Mouse (Mus musculus): ENCODE results near the gene Slc25a1. TPM values are rescaled to one million over a fixed set of nuclear protein-coding genes. Genes with fewer than 3 reads are reported as not detected.
"Not testable (repeated sequence)": the region's sequence is repeated elsewhere in the genome, so short reads cannot be mapped to it uniquely, and the experiment has no call there.

Slc25a1 gene
- total and polyA plus RNA-seq, 3 experiments, result 113 to 141 (median 134) TPM

DNA sequence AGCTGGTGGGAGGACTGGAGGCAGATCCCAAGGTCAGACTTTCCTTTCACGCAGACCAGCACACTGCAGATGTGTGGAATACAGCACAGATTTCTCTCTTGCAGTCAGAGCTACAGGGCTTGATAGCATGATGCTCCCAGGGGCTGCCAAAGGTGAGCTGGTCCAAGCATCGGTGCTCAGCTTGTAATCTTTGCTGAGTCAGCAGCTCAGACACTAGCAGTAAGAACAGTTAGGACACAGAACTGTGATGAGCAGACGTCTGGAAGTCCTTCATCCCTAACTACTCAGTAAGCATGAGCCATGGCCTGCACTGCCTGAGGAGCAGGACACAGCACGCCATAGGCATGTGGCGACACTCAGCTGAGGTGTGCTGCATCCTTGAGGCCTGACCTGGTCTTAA, 43.8 kb upstream of the Slc25a1 start:
- in situ Hi-C loops (cut with MboI; ENCODE audit: low pct_ligation_motif_present, low pct_unique_long_range_greater_than_20kb, low sequenced_read_pairs), result no loop called here
- peaks cover 4% of the 10 kb centered on the region for H3K9me3 ChIP-seq (replicated peaks; ENCODE audit: low read length)
- dilution Hi-C loops (cut with MboI; ENCODE audit: extremely low pct_ligation_motif_present, extremely low pct_unique_long_range_greater_than_20kb, low sequenced_read_pairs), result no loop called here
- no peak for DNase-seq (ENCODE audit: extremely low read depth)
- no peaks in the 10 kb centered on the region for H3K36me3 ChIP-seq (replicated peaks in 1 of 2; ENCODE audit: control insufficient read depth in 1 of 2, insufficient read depth in 1 of 2, low read length in 1 of 2)
- peaks cover 0 to 4% of the 10 kb centered on the region in 2 experiments; a peak in 1 of 4 replicates for H3K4me1 ChIP-seq (ENCODE audit: control insufficient read depth in 1 of 2, insufficient read depth in 2 of 2)
- peaks cover 75% of the 10 kb centered on the region for H3K27me3 ChIP-seq (replicated peaks)
- H3K4me3 ChIP-seq (replicated peaks in 1 of 3; ENCODE audit: low read depth in 2 of 3, low read length in 2 of 3, poor library complexity in 1 of 3), result no peak overlapping the region
- no peaks in the 10 kb centered on the region for H3K79me2 ChIP-seq (replicated peaks; ENCODE audit: control insufficient read depth, extremely low read depth, insufficient read depth, poor library complexity, severe bottlenecking)
- no peak overlapping the region for H3K27ac ChIP-seq (ENCODE audit: insufficient read depth, low read depth)
- no peak for TF ChIP-seq ZC3H11A (IDR thresholded peaks at IDR 0.05; ENCODE audit: low read depth, low read length)
- TF ChIP-seq MAFK (IDR thresholded peaks at IDR 0.05; ENCODE audit: insufficient replicate concordance, low read length), result peak; percentile 93
- H3K4me2 ChIP-seq (ENCODE audit: insufficient read depth, low read depth, poor library complexity, severe bottlenecking), result no peak overlapping the region
- no peak overlapping the region for H3K9ac ChIP-seq (ENCODE audit: insufficient read depth, low read depth)

DNA sequence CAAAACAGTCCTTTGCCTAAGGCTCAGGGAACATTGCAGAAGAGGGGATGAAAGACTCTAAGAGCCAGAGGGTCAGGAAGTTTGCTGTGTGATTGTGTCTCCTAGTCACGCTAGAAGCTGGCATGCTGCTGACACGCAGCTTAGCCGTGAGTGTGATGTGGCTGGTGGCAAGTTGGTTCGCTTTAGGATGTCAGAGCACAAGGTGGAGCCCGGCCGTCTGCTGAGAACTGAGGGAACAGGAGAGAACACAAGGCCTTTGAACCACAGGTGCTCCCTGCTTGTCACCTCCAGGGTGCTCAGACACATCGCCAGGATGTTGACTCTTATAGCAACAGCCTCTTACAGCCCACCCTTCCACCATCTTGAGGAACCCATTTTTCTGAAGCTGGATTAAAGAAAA, 34.1 kb upstream of the Slc25a1 start:
- dilution Hi-C loops (cut with MboI; ENCODE audit: extremely low pct_ligation_motif_present, extremely low pct_unique_long_range_greater_than_20kb, low sequenced_read_pairs), result no loop called here

GRCm38 (mm10) chr16:17956052-17956638, 28.1 kb upstream of the Slc25a1 start:
- dilution Hi-C loops (cut with MboI; ENCODE audit: extremely low pct_ligation_motif_present, extremely low pct_unique_long_range_greater_than_20kb, low sequenced_read_pairs); H3K4me1 ChIP-seq (ENCODE audit: control insufficient read depth in 1 of 2, insufficient read depth in 2 of 2); H3K9ac ChIP-seq (ENCODE audit: insufficient read depth, low read depth); H3K4me3 ChIP-seq (replicated peaks in 1 of 3; ENCODE audit: low read depth in 2 of 3, low read length in 2 of 3, poor library complexity in 1 of 3); in situ Hi-C loops (cut with MboI; ENCODE audit: low pct_ligation_motif_present, low pct_unique_long_range_greater_than_20kb, low sequenced_read_pairs); DNase-seq (ENCODE audit: extremely low read depth); H3K4me2 ChIP-seq (ENCODE audit: insufficient read depth, low read depth, poor library complexity, severe bottlenecking); H3K79me2 ChIP-seq (replicated peaks; ENCODE audit: control insufficient read depth, extremely low read depth, insufficient read depth, poor library complexity, severe bottlenecking); H3K27ac ChIP-seq (ENCODE audit: insufficient read depth, low read depth); H3K36me3 ChIP-seq (replicated peaks in 1 of 2; ENCODE audit: control insufficient read depth in 1 of 2, insufficient read depth in 1 of 2, low read length in 1 of 2): not testable (repeated sequence)
- Histone ChIP-seq H3K9me3 (replicated peaks; ENCODE audit: low read length) (peaks cover 12% of the 10 kb centered on the region), H3K27me3 (replicated peaks) (peaks cover 34% of the 10 kb centered on the region)

More for the DNA sequence above, 34.1 kb upstream of the Slc25a1 start:
- peaks cover 68% of the 10 kb centered on the region for H3K27me3 ChIP-seq (replicated peaks)
- H3K4me2 ChIP-seq (ENCODE audit: insufficient read depth, low read depth, poor library complexity, severe bottlenecking), result no peak overlapping the region
- no peaks in the 10 kb centered on the region for H3K36me3 ChIP-seq (replicated peaks in 1 of 2; ENCODE audit: control insufficient read depth in 1 of 2, insufficient read depth in 1 of 2, low read length in 1 of 2)
- DNase-seq (ENCODE audit: extremely low read depth), result no peak
- no peaks in the 10 kb centered on the region for H3K79me2 ChIP-seq (replicated peaks; ENCODE audit: control insufficient read depth, extremely low read depth, insufficient read depth, poor library complexity, severe bottlenecking)
- H3K27ac ChIP-seq (ENCODE audit: insufficient read depth, low read depth), result no peak overlapping the region
- no peak for TF ChIP-seq MAZ (IDR thresholded peaks at IDR 0.05; ENCODE audit: low read depth, low read length)
- peaks cover under 1% of the 10 kb centered on the region for H3K9me3 ChIP-seq (replicated peaks; ENCODE audit: low read length)
- in situ Hi-C loops (cut with MboI; ENCODE audit: low pct_ligation_motif_present, low pct_unique_long_range_greater_than_20kb, low sequenced_read_pairs), result no loop called here
- H3K4me1 ChIP-seq (ENCODE audit: control insufficient read depth in 1 of 2, insufficient read depth in 2 of 2), result no peaks in the 10 kb centered on the region
- H3K4me3 ChIP-seq (replicated peaks in 1 of 3; ENCODE audit: low read depth in 2 of 3, low read length in 2 of 3, poor library complexity in 1 of 3), result no peak overlapping the region
- no peak overlapping the region for H3K9ac ChIP-seq (ENCODE audit: insufficient read depth, low read depth)

GRCm38 (mm10) chr16:17951618-17952017, 23.6 kb upstream of the Slc25a1 start:
- no peak overlapping the region for H3K9ac ChIP-seq (ENCODE audit: insufficient read depth, low read depth)
- TF ChIP-seq BHLHE40 (IDR thresholded peaks at IDR 0.05; ENCODE audit: low read depth, low read length), result no peak
- TF ChIP-seq HCFC1 (IDR thresholded peaks at IDR 0.05; ENCODE audit: low read depth, low read length), result no peak
- no peak for TF ChIP-seq CHD2 (IDR thresholded peaks at IDR 0.05; ENCODE audit: low read length)
- no peak for TF ChIP-seq POLR2AphosphoS2 (IDR thresholded peaks at IDR 0.05; ENCODE audit: low read depth, low read length)
- TF ChIP-seq RAD21 (IDR thresholded peaks at IDR 0.05; ENCODE audit: low read depth, low read length), result no peak
- TF ChIP-seq MYC (IDR thresholded peaks at IDR 0.05; ENCODE audit: low read depth, low read length), result no peak
- TF ChIP-seq MXI1 (IDR thresholded peaks at IDR 0.05; ENCODE audit: low read depth, low read length), result no peak
- TF ChIP-seq NRF1 (IDR thresholded peaks at IDR 0.05; ENCODE audit: low read depth, low read length), result no peak
- TF ChIP-seq SIN3A (IDR thresholded peaks at IDR 0.05; ENCODE audit: low read length), result no peak
- no peak for TF ChIP-seq MAZ (IDR thresholded peaks at IDR 0.05; ENCODE audit: low read depth, low read length)
- no peak for TF ChIP-seq UBTF (IDR thresholded peaks at IDR 0.05; ENCODE audit: low read depth, low read length)
- TF ChIP-seq EP300 (IDR thresholded peaks at IDR 0.05; ENCODE audit: low read length), result no peak
- no peak for TF ChIP-seq JUN (IDR thresholded peaks at IDR 0.05; ENCODE audit: insufficient read depth, low read depth, low read length)
- TF ChIP-seq CHD1 (IDR thresholded peaks at IDR 0.05; ENCODE audit: low read depth, low read length), result no peak
- TF ChIP-seq RCOR1 (conservative IDR thresholded peaks at IDR 0.05; ENCODE audit: low read depth, low read length), result no peak
- no peaks in the 10 kb centered on the region for H3K36me3 ChIP-seq (replicated peaks in 1 of 2; ENCODE audit: control insufficient read depth in 1 of 2, insufficient read depth in 1 of 2, low read length in 1 of 2)
- no peak overlapping the region for H3K4me2 ChIP-seq (ENCODE audit: insufficient read depth, low read depth, poor library complexity, severe bottlenecking)
- DNase-seq (ENCODE audit: extremely low read depth), result no peak
- H3K27ac ChIP-seq (ENCODE audit: insufficient read depth, low read depth), result no peak overlapping the region
- H3K27me3 ChIP-seq (replicated peaks), result peaks cover 37% of the 10 kb centered on the region
- in situ Hi-C loops (cut with MboI; ENCODE audit: low pct_ligation_motif_present, low pct_unique_long_range_greater_than_20kb, low sequenced_read_pairs) (no loop called here), dilution Hi-C loops (cut with MboI; ENCODE audit: extremely low pct_ligation_motif_present, extremely low pct_unique_long_range_greater_than_20kb, low sequenced_read_pairs) (no loop called here)
- peaks cover 9% of the 10 kb centered on the region for H3K9me3 ChIP-seq (replicated peaks; ENCODE audit: low read length)
- no peak overlapping the region for H3K4me3 ChIP-seq (replicated peaks in 1 of 3; ENCODE audit: low read depth in 2 of 3, low read length in 2 of 3, poor library complexity in 1 of 3)
- no peaks in the 10 kb centered on the region for H3K79me2 ChIP-seq (replicated peaks; ENCODE audit: control insufficient read depth, extremely low read depth, insufficient read depth, poor library complexity, severe bottlenecking)
- 0 out of 4 replicates have a peak, but pooled peaks cover 0 to 3% of the 10 kb centered on the region in 2 experiments for H3K4me1 ChIP-seq (ENCODE audit: control insufficient read depth in 1 of 2, insufficient read depth in 2 of 2)
